Mouse (Mus musculus): ENCODE data around the gene Hyal2. TPM values are rescaled to one million over a fixed set of nuclear protein-coding genes. Genes with fewer than 3 reads are reported as not detected.

Gene Hyal2
- polyA plus RNA-seq, 1 experiment from 2014 or later, result 105 TPM

- Histone ChIP-seq H3K9me3 (replicated peaks; ENCODE audit: control insufficient read depth, low read length) (no peaks in the 10 kb centered on the region), H3K36me3 (ENCODE audit: control insufficient read depth, insufficient read depth, low read length) (peaks cover 20% of the 10 kb centered on the region), H3K4me2 (peak within 1 kb of the TSS; percentile 91), H3K4me3 (ENCODE audit: low read depth, low read length) (peak within 1 kb of the TSS; percentile 74), H3K27ac (ENCODE audit: low read depth, low read length) (peak within 1 kb of the TSS; percentile 80), H3K9ac (ENCODE audit: low read depth, low read length) (peak within 1 kb of the TSS; percentile 85), H3K4me1 (ENCODE audit: control insufficient read depth, insufficient read depth, low read length) (peaks cover 22% of the 10 kb centered on the region), H3K27me3 (ENCODE audit: control insufficient read depth, insufficient read depth, low read length) (no peaks in the 10 kb centered on the region)
- ATAC-seq (replicated peaks; ENCODE audit: insufficient number of reproducible peaks, low FRiP score, low TSS enrichment), result peak; percentile 96
- WGBS (ENCODE audit: insufficient replicate concordance), result 13% methylated on average over 46 of the region's 46 CpGs
Measured at GRCm38 (mm10) chr9:107586974-107587832, 19.5 kb downstream of the Hyal2 start, which contains the start of gene Ifrd2. Gene Ifrd2, plus strand, starts transcription at chr9:107587642.

GRCm38 (mm10) chr9:107587833-107588639 is 20.3 kb downstream of the Hyal2 start:
- ATAC-seq (replicated peaks; ENCODE audit: insufficient number of reproducible peaks, low FRiP score, low TSS enrichment), result peak; percentile 7
- peak overlapping the region; percentile 74 for H3K4me3 ChIP-seq (ENCODE audit: low read depth, low read length)
- H3K36me3 ChIP-seq (ENCODE audit: control insufficient read depth, insufficient read depth, low read length), result peaks cover 27% of the 10 kb centered on the region
- WGBS (ENCODE audit: insufficient replicate concordance), result 2% methylated on average over 33 of the region's 33 CpGs
- peaks cover 26% of the 10 kb centered on the region for H3K4me1 ChIP-seq (ENCODE audit: control insufficient read depth, insufficient read depth, low read length)
- peak overlapping the region; percentile 91 for H3K4me2 ChIP-seq
- H3K27me3 ChIP-seq (ENCODE audit: control insufficient read depth, insufficient read depth, low read length), result no peaks in the 10 kb centered on the region
- peak overlapping the region; percentile 80 for H3K27ac ChIP-seq (ENCODE audit: low read depth, low read length)
- H3K9ac ChIP-seq (ENCODE audit: low read depth, low read length), result peak overlapping the region; percentile 85
- H3K9me3 ChIP-seq (replicated peaks; ENCODE audit: control insufficient read depth, low read length), result no peaks in the 10 kb centered on the region

GRCm38 (mm10) chr9:107590058-107590772 is 22.5 kb downstream of the Hyal2 start:
- Histone ChIP-seq H3K4me2 (peak overlapping the region; percentile 91), H3K36me3 (ENCODE audit: control insufficient read depth, insufficient read depth, low read length) (peaks cover 33% of the 10 kb centered on the region), H3K4me3 (ENCODE audit: low read depth, low read length) (no peak overlapping the region), H3K27me3 (ENCODE audit: control insufficient read depth, insufficient read depth, low read length) (no peaks in the 10 kb centered on the region), H3K9ac (ENCODE audit: low read depth, low read length) (peak overlapping the region; percentile 3; the same call in 1 of the 2 replicates), H3K4me1 (ENCODE audit: control insufficient read depth, insufficient read depth, low read length) (peaks cover 28% of the 10 kb centered on the region), H3K27ac (ENCODE audit: low read depth, low read length) (peak overlapping the region; percentile 12; the same call in 1 of the 2 replicates), H3K9me3 (replicated peaks; ENCODE audit: control insufficient read depth, low read length) (no peaks in the 10 kb centered on the region)
- no peak for ATAC-seq (replicated peaks; ENCODE audit: insufficient number of reproducible peaks, low FRiP score, low TSS enrichment)
- WGBS (ENCODE audit: insufficient replicate concordance), result 80% methylated on average over 25 of the region's 25 CpGs

GRCm38 (mm10) chr9:107590773-107591060 is 23.0 kb downstream of the Hyal2 start:
- H3K4me1 ChIP-seq (ENCODE audit: control insufficient read depth, insufficient read depth, low read length), result peaks cover 28% of the 10 kb centered on the region
- WGBS (ENCODE audit: insufficient replicate concordance), result 92% methylated on average over 6 of the region's 6 CpGs
- H3K4me3 ChIP-seq (ENCODE audit: low read depth, low read length), result no peak overlapping the region
- no peaks in the 10 kb centered on the region for H3K9me3 ChIP-seq (replicated peaks; ENCODE audit: control insufficient read depth, low read length)
- H3K27me3 ChIP-seq (ENCODE audit: control insufficient read depth, insufficient read depth, low read length), result no peaks in the 10 kb centered on the region
- H3K36me3 ChIP-seq (ENCODE audit: control insufficient read depth, insufficient read depth, low read length), result peaks cover 33% of the 10 kb centered on the region
- ATAC-seq (replicated peaks; ENCODE audit: insufficient number of reproducible peaks, low FRiP score, low TSS enrichment), result no peak
- no peak overlapping the region for H3K27ac ChIP-seq (ENCODE audit: low read depth, low read length)
- H3K4me2 ChIP-seq, result no peak overlapping the region
- no peak overlapping the region for H3K9ac ChIP-seq (ENCODE audit: low read depth, low read length)

GRCm38 (mm10) chr9:107593101-107593976 is 25.6 kb downstream of the Hyal2 start:
- Histone ChIP-seq H3K27ac (ENCODE audit: low read depth, low read length) (no peak overlapping the region), H3K4me1 (ENCODE audit: control insufficient read depth, insufficient read depth, low read length) (peaks cover 42% of the 10 kb centered on the region), H3K4me3 (ENCODE audit: low read depth, low read length) (no peak overlapping the region), H3K4me2 (no peak overlapping the region), H3K9me3 (replicated peaks; ENCODE audit: control insufficient read depth, low read length) (no peaks in the 10 kb centered on the region), H3K9ac (ENCODE audit: low read depth, low read length) (peak overlapping the region; percentile 24; the same call in 1 of the 2 replicates), H3K36me3 (ENCODE audit: control insufficient read depth, insufficient read depth, low read length) (peaks cover 33% of the 10 kb centered on the region), H3K27me3 (ENCODE audit: control insufficient read depth, insufficient read depth, low read length) (peaks cover under 1% of the 10 kb centered on the region; the same call in 1 of the 2 replicates)
- 78% methylated on average over 11 of the region's 11 CpGs for WGBS (ENCODE audit: insufficient replicate concordance)
- no peak for ATAC-seq (replicated peaks; ENCODE audit: insufficient number of reproducible peaks, low FRiP score, low TSS enrichment)

GRCm38 (mm10) chr9:107594281-107595062 is 26.7 kb downstream of the Hyal2 start:
- 80% methylated on average over 8 of the region's 8 CpGs for WGBS (ENCODE audit: insufficient replicate concordance)
- no peak overlapping the region for H3K27ac ChIP-seq (ENCODE audit: low read depth, low read length)
- H3K9ac ChIP-seq (ENCODE audit: low read depth, low read length), result no peak overlapping the region
- no peaks in the 10 kb centered on the region for H3K9me3 ChIP-seq (replicated peaks; ENCODE audit: control insufficient read depth, low read length)
- H3K4me2 ChIP-seq, result no peak overlapping the region
- no peak for ATAC-seq (replicated peaks; ENCODE audit: insufficient number of reproducible peaks, low FRiP score, low TSS enrichment)
- H3K27me3 ChIP-seq (ENCODE audit: control insufficient read depth, insufficient read depth, low read length), result peaks cover 11% of the 10 kb centered on the region
- no peak overlapping the region for H3K4me3 ChIP-seq (ENCODE audit: low read depth, low read length)
- peaks cover 33% of the 10 kb centered on the region for H3K4me1 ChIP-seq (ENCODE audit: control insufficient read depth, insufficient read depth, low read length)
- peaks cover 33% of the 10 kb centered on the region for H3K36me3 ChIP-seq (ENCODE audit: control insufficient read depth, insufficient read depth, low read length)

Measured in heart, embryonic 11.5 days (tissue).